Mouse (Mus musculus) lung, postnatal 10 days (tissue): ENCODE results near the gene Gpr107.
A peak's percentile ranks its signal among the peaks of the same experiment; 100 is the strongest.

Experiments
- DNase-seq: peaks from one replicate; pipeline ENCODE4 v3.0.0; 2021

The Gpr107 gene

GRCm38 (mm10) chr2:31253463-31253862 is 101.3 kb downstream of the Gpr107 start:
- DNase-seq: no peak

GRCm38 (mm10) chr2:31254806-31255205 is 102.7 kb downstream of the Gpr107 start:
- DNase-seq: no peak

GRCm38 (mm10) chr2:31255952-31256938 is 104.1 kb downstream of the Gpr107 start:
- DNase-seq: peak; percentile 84

GRCm38 (mm10) chr2:31257096-31257495 is 105.0 kb downstream of the Gpr107 start:
- no peak for DNase-seq

DNA sequence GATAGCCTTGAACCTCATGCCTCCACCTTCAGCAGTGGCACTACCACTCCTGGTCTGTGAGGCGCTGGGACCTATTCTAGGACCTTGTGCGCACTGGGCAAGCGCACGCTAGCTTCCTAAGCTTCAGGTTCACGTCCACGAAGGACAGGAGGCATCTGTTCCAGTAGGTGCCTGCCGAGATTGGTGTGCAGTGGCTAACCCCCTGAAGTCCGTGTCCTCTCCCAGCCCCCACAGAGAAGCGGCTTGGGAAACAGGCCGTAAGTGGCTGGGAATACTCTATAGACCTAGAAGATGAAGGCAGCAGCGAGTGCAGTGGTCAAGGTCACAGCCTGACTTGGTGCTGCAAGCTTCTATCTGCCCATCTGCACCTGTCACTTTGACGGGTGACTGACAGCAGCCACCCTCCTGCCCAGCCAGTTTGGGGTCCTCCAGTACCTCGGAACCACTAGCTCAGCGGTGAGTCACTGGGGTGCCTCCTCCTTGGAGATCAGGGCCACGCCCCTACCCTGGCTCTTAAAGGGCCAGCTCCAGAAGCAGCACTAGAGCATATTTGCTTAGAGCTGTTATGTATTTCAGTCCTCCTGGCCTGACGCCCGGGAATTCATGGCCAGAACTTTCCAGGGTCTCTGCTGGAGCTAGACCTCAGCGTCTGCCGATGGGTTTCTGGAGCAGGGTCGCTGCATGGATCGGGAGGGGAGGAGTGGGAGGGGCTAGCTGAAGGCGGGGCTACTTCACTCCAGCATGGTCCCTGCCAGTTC is 106.7 kb downstream of the Gpr107 start:
- peak; percentile 89 for DNase-seq

GRCm38 (mm10) chr2:31259367-31259920 is 107.3 kb downstream of the Gpr107 start:
- DNase-seq: peak; percentile 19

DNA sequence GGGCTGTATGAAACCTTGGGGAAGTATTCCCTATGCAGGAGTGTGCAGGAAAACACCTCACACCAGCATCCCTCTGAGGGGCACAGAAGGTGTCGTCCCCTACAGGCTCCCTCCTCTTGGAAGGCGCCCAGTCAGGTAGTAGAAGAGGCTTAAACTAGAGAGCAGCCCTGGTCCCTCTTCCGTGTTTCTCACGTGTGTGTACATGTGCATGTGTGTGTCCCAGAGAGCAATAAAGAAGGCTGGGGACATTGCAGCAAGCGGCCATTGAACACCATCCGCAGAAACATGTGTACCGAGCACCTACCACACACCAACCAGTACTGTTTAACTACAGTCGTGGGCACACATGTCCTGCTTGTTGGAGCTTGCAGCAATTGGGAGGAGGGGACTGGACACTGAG is 108.4 kb downstream of the Gpr107 start:
- no peak for DNase-seq

- peak; percentile 68 for DNase-seq
These were observed 110.9 kb downstream of the Gpr107 start for GRCm38 (mm10) chr2:31263039-31263461.

DNA sequence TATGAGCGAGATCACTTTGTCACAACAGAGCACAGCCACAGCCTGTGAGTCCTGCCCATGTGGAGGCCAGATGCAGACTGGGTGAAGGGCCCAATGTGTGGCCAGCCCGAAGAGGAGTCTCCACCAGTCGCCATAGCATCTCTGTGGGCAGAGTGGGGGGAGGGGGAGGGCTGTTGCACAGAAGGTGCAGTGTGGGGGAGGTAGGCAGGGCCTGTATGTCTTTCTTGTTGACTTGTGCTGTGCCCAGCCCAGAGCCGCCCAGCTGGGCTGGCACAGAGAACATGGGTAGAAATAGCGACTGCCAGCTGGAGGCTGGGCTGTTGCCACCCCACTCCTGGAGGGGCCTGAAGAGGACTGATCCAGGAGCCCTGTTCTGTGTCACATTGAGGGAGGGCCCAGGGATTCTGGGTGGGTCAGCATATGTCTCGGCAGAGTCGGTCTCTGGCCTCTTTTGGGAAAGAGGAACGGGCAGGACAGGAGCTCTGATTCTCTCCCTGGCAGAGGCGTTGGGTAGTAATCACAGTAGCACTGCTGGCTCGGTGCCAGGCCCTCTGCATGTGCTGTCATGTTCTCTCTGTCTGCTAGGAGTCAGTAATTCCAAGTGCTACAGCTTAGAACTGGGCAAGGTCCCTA is 111.7 kb downstream of the Gpr107 start:
- DNase-seq: peak; percentile 74

DNA sequence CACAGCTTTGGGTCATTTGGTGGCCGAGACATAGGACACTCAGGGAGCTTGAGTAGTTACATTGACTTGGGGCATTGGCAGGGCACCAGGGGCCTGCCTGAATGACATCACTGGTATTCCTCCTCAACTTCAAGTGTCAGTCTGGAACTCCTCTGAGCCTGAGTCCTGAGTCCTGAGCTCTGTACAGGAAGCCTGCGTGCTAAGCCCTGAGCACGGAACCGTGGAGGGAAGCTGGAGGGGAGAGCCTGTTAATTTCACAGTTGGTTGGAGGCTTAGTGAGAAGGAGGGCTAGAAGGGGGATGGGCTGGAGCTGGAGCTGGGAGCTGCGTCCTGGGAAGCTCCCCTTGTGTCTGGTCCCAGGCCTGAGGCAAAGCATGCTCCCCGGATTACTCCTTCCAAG is 115.3 kb downstream of the Gpr107 start:
- DNase-seq: no peak
